Mouse (Mus musculus) kidney, embryonic 14.5 days (tissue): ENCODE measurements around the gene Zfp658. TPM values are rescaled to one million over a fixed set of nuclear protein-coding genes. Genes with fewer than 3 reads are reported as not detected.

Experiments
- ATAC-seq: fragments of 200-750 bp; cut with Nextera tagmentation; 2 replicates; pipeline ENCODE4 v1.8.0; 2017; ENCODE audit warnings: moderate number of reproducible peaks, mild to moderate bottlenecking, moderate TSS enrichment, moderate library complexity; ENCODE audit not compliant: low FRiP score, low TSS enrichment
- H3K27ac ChIP-seq: fragments of 300-500 bp; sonication (generic); 2 replicates; pipeline ENCODE4 v1.5.1; 2014; ENCODE audit warnings: low read depth, mild to moderate bottlenecking, low read length, moderate library complexity, mixed read lengths
- H3K27me3 ChIP-seq: fragments of 300-500 bp; sonication (generic); 2 replicates; pipeline ENCODE4 v1.6.1; 2014; ENCODE audit warnings: mild to moderate bottlenecking, low read length; ENCODE audit not compliant: control insufficient read depth, insufficient read depth
- H3K36me3 ChIP-seq: fragments of 300-500 bp; sonication (generic); 2 replicates; pipeline ENCODE4 v1.6.1; 2014; ENCODE audit warnings: low read length, mixed read lengths; ENCODE audit not compliant: control insufficient read depth, insufficient read depth
- H3K4me1 ChIP-seq: fragments of 300-500 bp; sonication (generic); 2 replicates; pipeline ENCODE4 v1.6.1; 2014; ENCODE audit warnings: low read length, mixed read lengths; ENCODE audit not compliant: control insufficient read depth, insufficient read depth
- H3K4me2 ChIP-seq: fragments of 300-500 bp; sonication (generic); replicated peaks from 2 replicates; pipeline ENCODE4 v1.6.1; 2014; ENCODE audit warnings: low read depth, mild to moderate bottlenecking, low read length
- H3K4me3 ChIP-seq: fragments of 300-500 bp; sonication (generic); 2 replicates; pipeline ENCODE4 v1.5.1; 2014; ENCODE audit warnings: mild to moderate bottlenecking, low read length
- H3K9ac ChIP-seq: fragments of 300-500 bp; sonication (generic); 2 replicates; pipeline ENCODE4 v1.6.1; 2014; ENCODE audit warnings: low read depth, mild to moderate bottlenecking, low read length, moderate library complexity
- H3K9me3 ChIP-seq: fragments of 300-500 bp; sonication (generic); 2 replicates; pipeline ENCODE4 v1.6.1; 2016; ENCODE audit warnings: low read length; ENCODE audit not compliant: control insufficient read depth
- WGBS: fragments of 180-500 bp; shearing (Covaris S2); extraction: QIAGEN DNeasy Blood & Tissue Kit; methylation state at CpG from one replicate; pipeline ENCODE4 v1.1.7; 2014; 5-methylcytosine and 5-hydroxymethylcytosine counted together
- polyA plus RNA-seq: library from polyadenylated mRNA; unstranded; fragments of >200 nt; fragmentation: Nextera tagmentation; extraction: Ambion mirVana; gene quantifications from 2 replicates; pipeline ENCODE4 v1.2.1, GENCODE M21; 2014

Zfp658 gene
- polyA plus RNA-seq, 1 experiment from 2014 or later = 4.0 TPM

DNA sequence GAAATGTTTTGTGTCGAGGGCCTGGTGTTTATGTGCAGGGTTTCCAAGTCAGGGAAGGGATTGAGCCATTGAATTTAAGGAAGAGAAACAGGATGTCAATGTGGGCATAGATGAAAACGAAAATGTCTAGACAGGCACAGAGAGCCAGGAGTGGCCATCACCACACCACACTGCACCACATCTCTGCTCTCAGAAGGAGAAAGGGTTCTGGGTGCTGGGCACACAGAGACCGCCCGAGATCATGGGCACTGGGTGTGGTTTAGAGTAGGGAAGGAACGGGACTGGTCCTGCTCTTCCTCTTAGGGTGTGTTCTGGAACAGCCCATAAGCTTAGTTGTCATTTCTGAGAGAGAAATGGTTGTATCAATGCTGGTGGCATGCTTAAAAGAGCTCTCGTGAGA is 1.2 kb downstream of the Zfp658 start:
- no peaks in the 10 kb centered on the region for H3K27me3 ChIP-seq
- H3K4me3 ChIP-seq = peak overlapping the region; percentile 78; the same call in 1 of the 2 replicates
- H3K27ac ChIP-seq = no peak overlapping the region
- no peaks in the 10 kb centered on the region for H3K9me3 ChIP-seq
- H3K4me1 ChIP-seq = peaks cover 7% of the 10 kb centered on the region; the same call in 1 of the 2 replicates
- 64% methylated on average over 6 of the region's 6 CpGs for WGBS
- ATAC-seq = no peak
- H3K4me2 ChIP-seq = peak overlapping the region; percentile 69
- H3K9ac ChIP-seq = no peak overlapping the region
- peaks cover 19% of the 10 kb centered on the region; the same call in 1 of the 2 replicates for H3K36me3 ChIP-seq

DNA sequence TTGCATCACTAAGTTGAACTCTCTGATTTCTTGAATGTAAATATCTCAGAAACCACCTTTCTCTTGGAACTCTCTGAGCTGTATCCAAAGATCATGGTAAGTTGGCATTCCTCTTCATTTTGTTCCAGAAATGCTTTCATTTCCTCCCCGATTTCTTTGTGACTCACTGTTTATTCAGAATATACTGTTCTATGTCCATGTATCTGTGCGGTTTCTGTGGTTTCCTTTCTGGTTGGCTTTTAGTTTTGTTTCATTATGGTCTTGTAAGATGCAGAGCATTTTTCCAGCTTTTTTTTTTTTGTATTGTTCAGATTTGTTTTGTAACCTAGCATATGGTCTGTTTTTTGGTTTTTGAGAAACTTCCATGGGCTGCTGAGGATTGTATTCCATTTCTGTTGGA is 9.2 kb downstream of the Zfp658 start:
- no peaks in the 10 kb centered on the region for H3K27me3 ChIP-seq
- no peak for ATAC-seq
- 94% methylated on average over 2 of the region's 2 CpGs for WGBS
- no peak overlapping the region for H3K4me2 ChIP-seq
- H3K9me3 ChIP-seq = no peaks in the 10 kb centered on the region
- peaks cover 56% of the 10 kb centered on the region for H3K36me3 ChIP-seq
- H3K4me3 ChIP-seq = no peak overlapping the region
- no peak overlapping the region for H3K9ac ChIP-seq
- no peaks in the 10 kb centered on the region for H3K4me1 ChIP-seq
- H3K27ac ChIP-seq = no peak overlapping the region

DNA sequence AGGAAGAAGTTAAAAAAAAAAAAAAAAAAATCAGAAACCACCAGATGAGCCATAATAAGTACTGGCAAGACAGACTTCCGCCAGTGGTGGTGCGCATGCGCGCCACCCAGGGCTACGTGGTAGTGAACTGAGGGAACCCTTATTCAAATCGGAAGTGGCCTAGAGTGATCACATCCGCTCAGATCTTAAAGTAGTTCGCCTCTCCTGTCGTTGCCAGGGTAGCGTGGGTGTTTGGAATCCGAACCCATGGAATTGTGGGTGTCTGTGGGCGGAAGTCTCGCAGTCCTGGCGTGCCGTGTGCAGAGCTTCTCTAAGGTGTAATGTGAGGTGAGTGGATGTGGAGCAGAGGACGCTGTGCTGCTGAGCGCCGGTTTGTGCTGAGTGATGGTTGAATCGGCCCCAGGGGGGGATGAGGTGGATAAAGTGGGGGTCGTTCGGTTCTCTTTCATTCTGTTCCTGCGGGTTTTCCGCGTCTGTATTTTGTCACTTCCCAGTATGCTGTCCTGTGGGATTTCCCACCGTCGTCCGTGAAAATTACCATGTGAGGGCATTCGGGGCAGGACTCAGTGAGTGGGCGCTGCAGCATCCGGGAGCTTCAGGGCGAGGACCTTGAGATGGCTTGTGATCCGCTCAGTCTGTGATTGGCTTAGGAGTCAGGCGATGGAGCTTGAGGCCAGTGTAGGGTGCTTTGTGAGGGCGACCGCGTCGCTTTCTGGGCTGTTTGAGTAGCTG is 17.6 kb downstream of the Zfp658 start, which contains the start of gene Zfp719:
Gene Zfp719 (plus strand): TSS at position 171 of the 732 bp plus-strand sequence.
- Histone ChIP-seq H3K9me3 (no peaks in the 10 kb centered on the region), H3K4me3 (peak within 1 kb of the TSS; percentile 70), H3K9ac (peak within 1 kb of the TSS; percentile 75), H3K27me3 (no peaks in the 10 kb centered on the region), H3K36me3 (peaks cover 14% of the 10 kb centered on the region), H3K4me2 (peak within 1 kb of the TSS; percentile 61), H3K27ac (peak within 1 kb of the TSS; percentile 79), H3K4me1 (peaks cover 6% of the 10 kb centered on the region)
- ATAC-seq = peak; percentile 97
- WGBS = under 1% methylated on average over 37 of the region's 37 CpGs

DNA sequence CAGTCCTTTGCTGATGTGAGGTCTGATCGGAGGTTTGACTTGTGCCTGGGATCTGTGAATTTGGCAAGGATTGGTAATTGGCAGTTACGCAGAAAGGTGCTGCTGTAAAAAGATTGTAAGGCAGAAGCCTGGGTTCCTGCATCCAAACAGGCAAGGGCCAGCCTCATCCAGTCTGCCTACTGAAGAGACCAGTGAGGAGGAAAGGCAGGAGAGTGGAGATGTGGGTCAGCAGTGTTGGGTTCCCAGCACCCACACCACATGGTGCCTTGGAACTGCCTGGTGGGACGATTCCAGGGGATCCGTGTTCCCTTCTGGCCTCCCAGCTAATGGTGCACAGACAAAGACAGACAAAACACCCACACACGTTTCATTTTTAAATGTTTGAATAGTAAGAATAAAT is 18.5 kb downstream of the Zfp658 start:
- Histone ChIP-seq H3K36me3 (peaks cover 17% of the 10 kb centered on the region), H3K4me2 (peak overlapping the region; percentile 61), H3K27me3 (no peaks in the 10 kb centered on the region), H3K9me3 (no peaks in the 10 kb centered on the region), H3K27ac (no peak overlapping the region), H3K4me1 (peaks cover 6% of the 10 kb centered on the region), H3K4me3 (peak overlapping the region; percentile 70), H3K9ac (peak overlapping the region; percentile 75; the same call in 1 of the 2 replicates)
- 71% methylated on average over 5 of the region's 5 CpGs for WGBS
- no peak for ATAC-seq

DNA sequence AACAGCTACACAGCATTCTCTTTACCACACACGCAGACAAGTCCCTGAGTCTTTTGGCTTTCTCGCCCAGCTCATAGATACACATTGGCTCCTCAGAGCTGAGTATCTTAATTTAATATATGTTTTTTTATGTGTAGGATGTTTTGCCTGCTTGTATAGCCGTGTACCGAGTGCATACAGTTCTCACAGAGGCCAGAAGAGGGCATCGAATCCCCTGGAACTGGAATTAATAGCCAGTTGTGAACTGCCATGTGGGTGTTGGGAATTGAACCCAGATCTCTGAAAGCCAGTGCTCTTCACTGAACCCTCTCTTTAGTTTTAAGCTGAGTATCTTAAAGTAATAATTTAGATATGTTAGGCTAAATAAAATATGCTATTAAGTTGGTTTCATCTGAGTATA is 22.7 kb downstream of the Zfp658 start:
- Histone ChIP-seq H3K4me3 (no peak overlapping the region), H3K27ac (no peak overlapping the region), H3K36me3 (peaks cover 58% of the 10 kb centered on the region), H3K9me3 (no peaks in the 10 kb centered on the region), H3K9ac (no peak overlapping the region), H3K4me1 (peaks cover 6% of the 10 kb centered on the region), H3K4me2 (no peak overlapping the region), H3K27me3 (no peaks in the 10 kb centered on the region)
- WGBS = 96% methylated on average over 5 of the region's 5 CpGs
- no peak for ATAC-seq

DNA sequence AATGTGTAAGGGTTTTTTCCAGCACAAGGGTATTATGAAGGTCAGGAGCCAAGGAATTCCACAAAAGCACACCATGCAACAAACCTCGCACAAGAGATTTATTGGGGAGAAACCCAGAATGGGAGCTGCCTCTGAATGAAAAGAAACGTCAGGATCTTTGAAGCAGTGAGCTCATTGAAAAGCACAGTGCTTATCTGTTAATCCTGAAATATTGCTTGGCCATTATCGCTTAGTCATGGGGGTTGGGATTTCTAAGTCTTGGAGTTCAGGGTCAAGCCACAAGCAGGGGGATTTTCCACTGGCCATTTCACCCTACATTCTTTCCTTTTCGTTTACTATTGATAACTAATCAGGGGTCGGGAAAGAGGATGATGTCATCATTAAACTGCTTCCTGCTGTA is 39.8 kb downstream of the Zfp658 start:
- 36% methylated on average over 5 of the region's 5 CpGs for WGBS
- H3K27me3 ChIP-seq = no peaks in the 10 kb centered on the region

DNA sequence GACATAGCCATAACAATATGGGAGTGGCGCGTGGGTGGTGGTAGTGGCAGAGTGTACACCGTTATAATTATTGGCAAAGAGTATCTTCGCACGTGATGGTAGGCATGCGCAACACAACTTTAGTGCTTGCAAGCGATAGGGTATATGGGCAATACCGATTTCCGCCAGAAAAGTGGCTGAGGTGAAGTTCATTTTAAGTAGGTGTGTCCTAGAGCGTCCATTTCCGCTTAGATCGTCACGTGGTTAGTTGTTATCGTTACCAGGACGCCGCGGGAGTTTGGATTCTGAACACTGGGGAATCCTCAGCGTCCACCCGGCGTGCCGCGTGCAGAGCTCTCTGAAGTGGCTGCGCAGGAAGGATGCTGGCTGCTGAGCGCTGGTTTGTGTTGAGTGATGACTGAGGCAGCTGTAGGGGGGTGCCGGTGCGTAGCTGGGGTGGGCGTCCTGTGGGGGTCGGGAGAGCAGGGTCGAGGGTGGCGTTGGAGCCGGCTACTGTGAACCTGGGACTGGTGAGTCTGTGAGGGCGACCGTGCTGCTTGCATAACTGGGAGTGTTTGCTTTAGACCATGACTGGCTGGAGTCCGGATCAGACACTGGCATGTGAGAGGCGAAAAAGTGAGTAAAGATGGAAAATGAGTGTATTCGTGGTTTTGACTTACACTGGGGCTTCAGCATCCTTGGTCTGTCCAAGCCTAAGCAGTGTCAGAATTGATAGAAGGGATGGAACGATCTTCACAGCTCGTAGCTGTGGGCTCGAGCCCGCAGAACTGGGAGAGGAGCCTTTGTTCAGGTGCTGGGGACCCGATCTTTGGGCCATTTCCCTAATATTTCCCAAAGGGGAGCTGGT is 45.1 kb downstream of the Zfp658 start, which contains the start of gene Zfp819:
Gene Zfp819 (plus strand): TSS at position 274 of the 847 bp plus-strand sequence.
- Histone ChIP-seq H3K4me3 (peak within 1 kb of the TSS; percentile 43), H3K27ac (no peak within 1 kb of the TSS), H3K9me3 (no peaks in the 10 kb centered on the region), H3K4me2 (peak within 1 kb of the TSS; percentile 64), H3K36me3 (no peaks in the 10 kb centered on the region), H3K27me3 (no peaks in the 10 kb centered on the region), H3K4me1 (0 out of 2 replicates have a peak, but pooled peaks cover 6% of the 10 kb centered on the region), H3K9ac (peak within 1 kb of the TSS; percentile 38; the same call in 1 of the 2 replicates)
- WGBS = 18% methylated on average over 41 of the region's 41 CpGs
- peak; percentile 90 for ATAC-seq

More for the DNA sequence above, 39.8 kb downstream of the Zfp658 start:
- H3K36me3 ChIP-seq = no peaks in the 10 kb centered on the region
- no peak overlapping the region for H3K9ac ChIP-seq
- H3K9me3 ChIP-seq = no peaks in the 10 kb centered on the region
- no peaks in the 10 kb centered on the region for H3K4me1 ChIP-seq
- H3K4me2 ChIP-seq = no peak overlapping the region
- no peak overlapping the region for H3K4me3 ChIP-seq
- no peak for ATAC-seq
- no peak overlapping the region for H3K27ac ChIP-seq

DNA sequence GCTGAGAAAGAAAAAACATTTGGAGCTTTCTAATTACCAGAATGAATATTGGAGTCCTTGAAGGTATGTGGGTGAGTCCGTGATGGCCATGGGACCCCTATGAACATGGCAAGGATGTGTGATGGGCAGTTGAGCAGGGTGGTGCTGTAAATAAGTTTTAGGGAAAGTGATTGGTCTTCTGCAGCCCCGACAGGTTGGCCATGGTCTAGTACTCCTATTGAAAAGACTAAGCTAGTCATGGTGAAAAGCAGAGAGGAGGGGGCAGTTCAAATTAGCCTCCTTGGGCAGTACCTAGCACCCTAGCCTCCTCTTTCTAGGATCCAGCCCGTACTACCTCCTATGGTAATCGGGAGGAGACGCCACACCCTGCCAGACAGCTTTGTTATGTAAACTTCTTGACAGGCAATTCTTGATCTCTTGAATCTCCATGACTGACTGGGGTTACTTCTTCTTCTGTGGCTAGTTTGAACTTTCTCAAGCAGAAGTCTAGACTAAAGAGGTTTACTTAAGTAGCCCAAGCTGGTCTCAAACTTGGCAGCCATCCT is 45.8 kb downstream of the Zfp658 start:
- H3K27me3 ChIP-seq = no peaks in the 10 kb centered on the region
- no peak overlapping the region; the same call in 1 of the 2 replicates for H3K4me2 ChIP-seq
- H3K4me3 ChIP-seq = no peak overlapping the region
- 0 out of 2 replicates have a peak, but pooled peaks cover 6% of the 10 kb centered on the region for H3K4me1 ChIP-seq
- no peaks in the 10 kb centered on the region for H3K36me3 ChIP-seq
- no peak for ATAC-seq
- no peaks in the 10 kb centered on the region for H3K9me3 ChIP-seq
- WGBS = 35% methylated on average over 5 of the region's 5 CpGs
- no peak overlapping the region for H3K9ac ChIP-seq
- no peak overlapping the region for H3K27ac ChIP-seq
